Mouse (Mus musculus): ENCODE measurements around the gene Gm10097. TPM values are rescaled to one million over a fixed set of nuclear protein-coding genes. Genes with fewer than 3 reads are reported as not detected.

Gene Gm10097
- polyA plus RNA-seq, 1 experiment: 0.04 TPM

DNA sequence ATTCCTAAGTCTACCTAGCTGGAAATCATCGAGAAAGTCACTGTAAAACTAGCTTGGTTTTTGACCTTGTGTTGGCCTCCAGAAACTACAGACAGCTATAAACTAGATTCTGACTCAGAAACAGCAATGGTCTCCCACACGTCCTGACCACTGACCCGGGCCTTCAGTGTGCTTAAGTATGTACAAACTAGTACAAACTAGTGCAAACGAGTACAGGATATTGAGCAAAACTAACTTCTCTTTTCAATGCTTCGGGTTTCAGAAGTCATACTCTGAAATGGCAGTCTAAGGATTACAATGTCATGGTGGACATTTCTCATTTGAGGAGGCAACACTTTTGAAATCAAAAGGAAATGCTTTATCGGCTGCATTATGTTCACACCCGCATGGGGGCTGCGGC is 24.5 kb upstream of the Gm10097 start:
- Histone ChIP-seq H3K4me3 (no peak overlapping the region), H3K36me3 (ENCODE audit: control insufficient read depth, insufficient read depth) (peaks cover 83% of the 10 kb centered on the region)
- TF ChIP-seq CEBPB (IDR thresholded peaks at IDR 0.05; ENCODE audit: insufficient read depth, poor library complexity, severe bottlenecking) (no peak), TCF3 (IDR thresholded peaks at IDR 0.05; ENCODE audit: insufficient read length, low read depth) (no peak), E2F4 (IDR thresholded peaks at IDR 0.05; ENCODE audit: insufficient read depth) (no peak), TCF12 (IDR thresholded peaks at IDR 0.05; ENCODE audit: insufficient read depth, poor library complexity, severe bottlenecking) (no peak), MYOD1 (IDR thresholded peaks at IDR 0.05; ENCODE audit: control insufficient read depth in 1 of 3, insufficient read length in 2 of 3, low read depth in 2 of 3) (no peak), MAX (IDR thresholded peaks at IDR 0.05; ENCODE audit: low read depth) (no peak), REST (IDR thresholded peaks at IDR 0.05; ENCODE audit: insufficient read depth, insufficient read length) (no peak), USF1 (IDR thresholded peaks at IDR 0.05; ENCODE audit: low read depth) (no peak), POLR2AphosphoS2 (IDR thresholded peaks at IDR 0.05; ENCODE audit: insufficient read length, low read depth) (no peak), POLR2A (IDR thresholded peaks at IDR 0.05; ENCODE audit: insufficient read length, low read depth) (no peak), MYOG (IDR thresholded peaks at IDR 0.05; ENCODE audit: control insufficient read depth in 1 of 3, insufficient read depth in 1 of 3, insufficient read length in 2 of 3, low read depth in 2 of 3) (no peak), SRF (IDR thresholded peaks at IDR 0.05; ENCODE audit: control insufficient read depth, insufficient read length, low read depth) (no peak)

GRCm38 (mm10) chr10:5045213-5045612 is 23.8 kb upstream of the Gm10097 start:
- H3K27me3 ChIP-seq (ENCODE audit: control insufficient read depth, insufficient read depth, insufficient read length): no peaks in the 10 kb centered on the region
- no peaks in the 10 kb centered on the region for H3K79me2 ChIP-seq (ENCODE audit: control insufficient read depth, insufficient read depth)
- no peak overlapping the region for H3K4me3 ChIP-seq
- H3ac ChIP-seq (ENCODE audit: control insufficient read depth, insufficient read length): no peak overlapping the region
- TF ChIP-seq MYOD1 (IDR thresholded peaks at IDR 0.05; ENCODE audit: control insufficient read depth in 1 of 3, insufficient read length in 2 of 3, low read depth in 2 of 3) (no peak), SRF (IDR thresholded peaks at IDR 0.05; ENCODE audit: control insufficient read depth, insufficient read length, low read depth) (no peak), TCF3 (IDR thresholded peaks at IDR 0.05; ENCODE audit: insufficient read length, low read depth) (no peak), E2F4 (IDR thresholded peaks at IDR 0.05; ENCODE audit: insufficient read depth) (no peak), REST (IDR thresholded peaks at IDR 0.05; ENCODE audit: insufficient read depth, insufficient read length) (no peak), MYOG (IDR thresholded peaks at IDR 0.05; ENCODE audit: control insufficient read depth in 1 of 3, insufficient read depth in 1 of 3, insufficient read length in 2 of 3, low read depth in 2 of 3) (no peak), POLR2AphosphoS2 (IDR thresholded peaks at IDR 0.05; ENCODE audit: insufficient read length, low read depth) (no peak), MAX (IDR thresholded peaks at IDR 0.05; ENCODE audit: low read depth) (no peak), USF1 (IDR thresholded peaks at IDR 0.05; ENCODE audit: low read depth) (no peak), CEBPB (IDR thresholded peaks at IDR 0.05; ENCODE audit: insufficient read depth, poor library complexity, severe bottlenecking) (no peak), TCF12 (IDR thresholded peaks at IDR 0.05; ENCODE audit: insufficient read depth, poor library complexity, severe bottlenecking) (no peak), POLR2A (IDR thresholded peaks at IDR 0.05; ENCODE audit: insufficient read length, low read depth) (no peak)
- no peak overlapping the region for H3K4me2 ChIP-seq (ENCODE audit: low read depth)
- H3K36me3 ChIP-seq (ENCODE audit: control insufficient read depth, insufficient read depth): peaks cover 76% of the 10 kb centered on the region

More for the DNA sequence above, 24.5 kb upstream of the Gm10097 start:
- Histone ChIP-seq H3K27me3 (ENCODE audit: control insufficient read depth, insufficient read depth, insufficient read length) (no peaks in the 10 kb centered on the region), H3ac (ENCODE audit: control insufficient read depth, insufficient read length) (no peak overlapping the region), H3K79me2 (ENCODE audit: control insufficient read depth, insufficient read depth) (no peaks in the 10 kb centered on the region), H3K4me2 (ENCODE audit: low read depth) (no peak overlapping the region)

- TF ChIP-seq MAX (IDR thresholded peaks at IDR 0.05; ENCODE audit: low read depth): no peak
- no peak for TF ChIP-seq MYOG (IDR thresholded peaks at IDR 0.05; ENCODE audit: control insufficient read depth in 1 of 3, insufficient read depth in 1 of 3, insufficient read length in 2 of 3, low read depth in 2 of 3)
- no peak for TF ChIP-seq REST (IDR thresholded peaks at IDR 0.05; ENCODE audit: insufficient read depth, insufficient read length)
- Histone ChIP-seq H3K79me2 (ENCODE audit: control insufficient read depth, insufficient read depth) (no peaks in the 10 kb centered on the region), H3K4me3 (no peak overlapping the region), H3ac (ENCODE audit: control insufficient read depth, insufficient read length) (no peak overlapping the region), H3K4me2 (ENCODE audit: low read depth) (no peak overlapping the region), H3K36me3 (ENCODE audit: control insufficient read depth, insufficient read depth) (peaks cover 71% of the 10 kb centered on the region), H3K27me3 (ENCODE audit: control insufficient read depth, insufficient read depth, insufficient read length) (no peaks in the 10 kb centered on the region)
These were observed 23.3 kb upstream of the Gm10097 start for GRCm38 (mm10) chr10:5045671-5046070.

DNA sequence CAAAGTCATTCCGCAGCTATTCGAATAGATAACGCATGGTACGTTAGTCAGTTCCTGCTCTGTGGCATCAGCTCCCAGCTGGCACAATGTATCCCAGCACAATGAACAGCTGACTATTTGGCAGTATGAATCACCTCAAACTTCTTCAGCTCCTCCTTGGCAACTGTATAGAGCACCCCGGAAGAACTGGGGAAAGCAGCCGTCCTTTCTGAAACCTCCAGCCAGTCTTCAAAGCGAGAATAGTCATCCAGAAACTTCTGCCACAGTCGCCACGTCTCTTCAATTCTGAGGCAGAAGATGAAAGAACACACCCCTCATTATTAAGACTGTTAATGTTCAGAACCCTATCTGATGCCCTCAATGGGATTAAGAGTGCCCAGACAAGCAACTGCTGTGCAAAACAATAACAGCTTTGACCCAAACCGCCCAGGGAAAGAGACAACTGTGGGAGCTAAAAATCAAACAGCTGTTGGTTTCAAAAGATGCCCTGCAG is 12.7 kb upstream of the Gm10097 start:
- Histone ChIP-seq H3K36me3 (ENCODE audit: control insufficient read depth, insufficient read depth) (peaks cover 43% of the 10 kb centered on the region), H3ac (ENCODE audit: control insufficient read depth, insufficient read length) (no peak overlapping the region), H3K79me2 (ENCODE audit: control insufficient read depth, insufficient read depth) (no peaks in the 10 kb centered on the region), H3K4me2 (ENCODE audit: low read depth) (peak overlapping the region; percentile 38), H3K27me3 (ENCODE audit: control insufficient read depth, insufficient read depth, insufficient read length) (no peaks in the 10 kb centered on the region), H3K4me3 (no peak overlapping the region)
- TF ChIP-seq MYOG (IDR thresholded peaks at IDR 0.05; ENCODE audit: control insufficient read depth in 1 of 3, insufficient read depth in 1 of 3, insufficient read length in 2 of 3, low read depth in 2 of 3): peak; percentile 61 to 97 (median 95)
- TF ChIP-seq POLR2A (IDR thresholded peaks at IDR 0.05; ENCODE audit: insufficient read length, low read depth): peak; percentile 19
- peak; percentile 97 for TF ChIP-seq TCF12 (IDR thresholded peaks at IDR 0.05; ENCODE audit: insufficient read depth, poor library complexity, severe bottlenecking)
- peak; percentile 92 to 99 (median 98) for TF ChIP-seq MYOD1 (IDR thresholded peaks at IDR 0.05; ENCODE audit: control insufficient read depth in 1 of 3, insufficient read length in 2 of 3, low read depth in 2 of 3)
- no peak for TF ChIP-seq SRF (IDR thresholded peaks at IDR 0.05; ENCODE audit: control insufficient read depth, insufficient read length, low read depth)
- TF ChIP-seq USF1 (IDR thresholded peaks at IDR 0.05; ENCODE audit: low read depth): peak; percentile 32
- TF ChIP-seq TCF3 (IDR thresholded peaks at IDR 0.05; ENCODE audit: insufficient read length, low read depth): peak; percentile 96
- TF ChIP-seq CEBPB (IDR thresholded peaks at IDR 0.05; ENCODE audit: insufficient read depth, poor library complexity, severe bottlenecking): no peak

GRCm38 (mm10) chr10:5056940-5057339 is 12.1 kb upstream of the Gm10097 start:
- peaks cover 43% of the 10 kb centered on the region for H3K36me3 ChIP-seq (ENCODE audit: control insufficient read depth, insufficient read depth)
- TF ChIP-seq E2F4 (IDR thresholded peaks at IDR 0.05; ENCODE audit: insufficient read depth) (no peak), MAX (IDR thresholded peaks at IDR 0.05; ENCODE audit: low read depth) (no peak), SRF (IDR thresholded peaks at IDR 0.05; ENCODE audit: control insufficient read depth, insufficient read length, low read depth) (no peak), CEBPB (IDR thresholded peaks at IDR 0.05; ENCODE audit: insufficient read depth, poor library complexity, severe bottlenecking) (no peak), REST (IDR thresholded peaks at IDR 0.05; ENCODE audit: insufficient read depth, insufficient read length) (no peak), POLR2A (IDR thresholded peaks at IDR 0.05; ENCODE audit: insufficient read length, low read depth) (no peak), MYOG (IDR thresholded peaks at IDR 0.05; ENCODE audit: control insufficient read depth in 1 of 3, insufficient read depth in 1 of 3, insufficient read length in 2 of 3, low read depth in 2 of 3) (no peak), USF1 (IDR thresholded peaks at IDR 0.05; ENCODE audit: low read depth) (no peak), TCF3 (IDR thresholded peaks at IDR 0.05; ENCODE audit: insufficient read length, low read depth) (no peak), MYOD1 (IDR thresholded peaks at IDR 0.05; ENCODE audit: control insufficient read depth in 1 of 3, insufficient read length in 2 of 3, low read depth in 2 of 3) (no peak), POLR2AphosphoS2 (IDR thresholded peaks at IDR 0.05; ENCODE audit: insufficient read length, low read depth) (no peak), TCF12 (IDR thresholded peaks at IDR 0.05; ENCODE audit: insufficient read depth, poor library complexity, severe bottlenecking) (no peak)

More at GRCm38 (mm10) chr10:5056940-5057339, 12.1 kb upstream of the Gm10097 start:
- H3K4me3 ChIP-seq: no peak overlapping the region
- no peak overlapping the region for H3ac ChIP-seq (ENCODE audit: control insufficient read depth, insufficient read length)
- no peaks in the 10 kb centered on the region for H3K27me3 ChIP-seq (ENCODE audit: control insufficient read depth, insufficient read depth, insufficient read length)
- no peaks in the 10 kb centered on the region for H3K79me2 ChIP-seq (ENCODE audit: control insufficient read depth, insufficient read depth)
- H3K4me2 ChIP-seq (ENCODE audit: low read depth): peak overlapping the region; percentile 38
